Mouse (Mus musculus) heart, adult 2 months (tissue): ENCODE data around the gene Acbd5.

ENCODE experiments used
- CTCF ChIP-seq: fragments of 200-600 bp; IDR thresholded peaks from 2 replicates; pipeline ENCODE4 v1.8.1; 2022; ENCODE audit warnings: antibody characterized with exemption, mild to moderate bottlenecking, moderate library complexity
- EP300 ChIP-seq: fragments of 200-500 bp; IDR thresholded peaks from 2 replicates; pipeline ENCODE4 v1.6.1; 2011; ENCODE audit warnings: low read depth, low read length, control low read depth; ENCODE audit not compliant: insufficient read depth
- POLR2A ChIP-seq: fragments of 200-500 bp; IDR thresholded peaks from 2 replicates; pipeline ENCODE4 v1.6.1; 2011; ENCODE audit warnings: mild to moderate bottlenecking, low read depth, low read length, control low read depth; ENCODE audit not compliant: insufficient read depth

- TF ChIP-seq CTCF: no peak
- no peak for TF ChIP-seq EP300
- no peak for TF ChIP-seq POLR2A
Observed at GRCm38 (mm10) chr2:23023714-23024282, 44.2 kb upstream of the Acbd5 start.
